Mouse (Mus musculus): ENCODE measurements around the gene Ubac2. TPM values are rescaled to one million over a fixed set of nuclear protein-coding genes. Genes with fewer than 3 reads are reported as not detected.

The Ubac2 gene
- polyA plus RNA-seq, 2 experiments: 10.1 to 16.4 TPM

DNA sequence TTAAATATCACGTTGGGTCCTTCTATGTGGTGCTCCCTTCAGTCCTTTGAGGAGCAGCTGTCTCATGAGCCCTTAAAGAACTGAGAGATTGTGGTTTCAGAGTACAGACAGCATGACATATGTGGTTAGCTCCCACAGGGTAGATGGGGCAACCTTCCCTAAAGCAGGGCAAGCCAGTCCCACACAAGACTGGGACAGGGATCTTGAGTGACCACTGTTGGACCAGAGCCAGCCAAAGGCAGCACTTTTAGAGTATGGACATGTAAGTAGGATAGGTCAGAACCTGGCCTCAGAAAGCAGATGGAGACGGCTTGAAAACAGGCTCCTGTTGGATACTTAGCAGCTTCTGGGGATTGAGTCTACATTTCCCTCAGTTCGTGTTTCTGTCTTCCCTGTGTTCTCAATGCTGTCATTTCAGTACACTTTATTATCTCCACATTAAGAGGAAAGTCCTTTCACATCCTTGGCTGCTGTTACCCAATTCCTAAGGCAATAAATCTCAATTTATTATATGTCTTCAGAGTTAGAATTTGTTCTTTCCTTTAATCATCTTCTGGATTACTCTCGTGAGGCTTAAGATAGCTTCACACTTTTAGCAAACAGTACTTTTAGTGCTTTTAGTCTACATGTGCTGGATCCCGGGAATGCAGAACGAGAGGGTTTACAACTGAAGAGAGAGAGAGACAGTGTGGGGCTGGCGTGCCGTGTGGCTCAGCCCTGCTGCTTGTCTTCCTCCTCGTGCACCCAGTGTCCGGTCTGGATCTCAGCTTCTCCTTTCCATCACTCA, 80.5 kb downstream of the Ubac2 start:
- Histone ChIP-seq H3K4me3 (ENCODE audit: insufficient read depth in 1 of 2, low read depth in 2 of 2, low read length in 2 of 2) (no peak overlapping the region), H3K27ac (no peak overlapping the region), H3K9me3 (ENCODE audit: control insufficient read depth, low read length) (no peaks in the 10 kb centered on the region), H3K9ac (replicated peaks) (no peak overlapping the region), H3K4me1 (replicated peaks; ENCODE audit: control insufficient read depth in 2 of 2, insufficient read depth in 2 of 2, low read length in 1 of 2) (peaks cover 0 to 23% of the 10 kb centered on the region in 2 experiments; a peak in 2 of 4 replicates), H3K27me3 (ENCODE audit: control insufficient read depth, insufficient read depth, low read length) (no peaks in the 10 kb centered on the region), H3K36me3 (replicated peaks; ENCODE audit: control insufficient read depth, insufficient read depth, low read depth) (no peaks in the 10 kb centered on the region), H3K4me2 (ENCODE audit: low read depth) (no peak overlapping the region)
- DNase-seq (ENCODE audit: low read depth in 3 of 3, low spot score in 3 of 3): no peak
- TF ChIP-seq EP300 (IDR thresholded peaks at IDR 0.05; ENCODE audit: low read depth): no peak
- no peak for TF ChIP-seq CTCF (IDR thresholded peaks at IDR 0.05; ENCODE audit: low read depth)
- WGBS (ENCODE audit: insufficient replicate concordance): 55% methylated on average over 10 of the region's 10 CpGs
- no peak for ATAC-seq (ENCODE audit: insufficient read depth)

DNA sequence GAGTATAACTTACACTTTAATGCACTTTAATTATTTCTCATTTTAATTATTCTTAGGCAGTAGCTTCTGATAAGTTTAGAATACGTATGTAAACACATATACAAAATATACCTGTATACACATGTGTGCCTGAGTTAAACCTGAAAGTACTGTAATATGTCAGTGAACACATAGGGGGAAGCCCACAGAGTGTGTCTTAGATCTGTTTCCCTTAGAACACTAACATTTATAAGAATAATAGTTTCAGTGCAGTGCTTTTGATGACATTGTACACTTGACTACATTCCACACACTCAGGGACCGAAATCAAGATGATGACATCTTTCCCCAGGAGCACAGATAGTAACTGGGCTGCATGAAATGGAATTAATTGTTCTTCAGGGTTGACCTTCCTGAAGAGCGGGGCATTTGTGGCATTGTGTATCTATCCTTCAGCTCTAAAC, 81.1 kb downstream of the Ubac2 start:
- no peak for DNase-seq (ENCODE audit: low read depth in 3 of 3, low spot score in 3 of 3)
- no peak for ATAC-seq (ENCODE audit: insufficient read depth)
- no peak overlapping the region for H3K9ac ChIP-seq (replicated peaks)
- TF ChIP-seq CTCF (IDR thresholded peaks at IDR 0.05; ENCODE audit: low read depth) (no peak), EP300 (IDR thresholded peaks at IDR 0.05; ENCODE audit: low read depth) (no peak)
- peaks cover 0 to 23% of the 10 kb centered on the region in 2 experiments; a peak in 2 of 4 replicates for H3K4me1 ChIP-seq (replicated peaks; ENCODE audit: control insufficient read depth in 2 of 2, insufficient read depth in 2 of 2, low read length in 1 of 2)
- no peak overlapping the region for H3K4me3 ChIP-seq (ENCODE audit: insufficient read depth in 1 of 2, low read depth in 2 of 2, low read length in 2 of 2)
- H3K27ac ChIP-seq: no peak overlapping the region
- WGBS (ENCODE audit: insufficient replicate concordance): 68% methylated on average over 3 of the region's 3 CpGs
- H3K27me3 ChIP-seq (ENCODE audit: control insufficient read depth, insufficient read depth, low read length): no peaks in the 10 kb centered on the region
- no peak overlapping the region for H3K4me2 ChIP-seq (ENCODE audit: low read depth)
- no peaks in the 10 kb centered on the region for H3K9me3 ChIP-seq (ENCODE audit: control insufficient read depth, low read length)
- no peaks in the 10 kb centered on the region for H3K36me3 ChIP-seq (replicated peaks; ENCODE audit: control insufficient read depth, insufficient read depth, low read depth)

DNA sequence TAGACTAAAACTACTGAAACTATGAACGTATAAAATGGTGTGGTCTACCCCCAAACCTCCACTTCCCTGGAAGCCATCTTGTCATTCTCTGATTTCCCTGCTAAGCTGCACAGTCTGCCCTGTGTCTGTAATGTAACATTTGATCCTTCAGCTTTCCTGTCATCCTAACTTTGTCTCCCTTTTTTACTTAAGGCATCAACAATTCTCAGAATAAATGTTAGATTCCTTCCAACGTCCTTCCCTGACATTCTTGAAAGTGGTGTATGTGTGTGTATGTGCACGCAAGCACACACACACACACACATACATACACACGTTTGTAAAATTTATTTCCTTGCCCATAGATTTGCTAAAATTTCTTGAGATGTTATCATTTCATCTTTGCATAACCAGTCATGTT, 81.6 kb downstream of the Ubac2 start:
- ATAC-seq (ENCODE audit: insufficient read depth) (no peak), DNase-seq (ENCODE audit: low read depth in 3 of 3, low spot score in 3 of 3) (no peak)
- no peak overlapping the region for H3K27ac ChIP-seq
- H3K4me1 ChIP-seq (replicated peaks; ENCODE audit: control insufficient read depth in 2 of 2, insufficient read depth in 2 of 2, low read length in 1 of 2): peaks cover 0 to 25% of the 10 kb centered on the region in 2 experiments; a peak in 2 of 4 replicates
- no peak overlapping the region for H3K9ac ChIP-seq (replicated peaks)
- no peaks in the 10 kb centered on the region for H3K36me3 ChIP-seq (replicated peaks; ENCODE audit: control insufficient read depth, insufficient read depth, low read depth)
- no peak overlapping the region for H3K4me2 ChIP-seq (ENCODE audit: low read depth)
- TF ChIP-seq EP300 (IDR thresholded peaks at IDR 0.05; ENCODE audit: low read depth) (no peak), CTCF (IDR thresholded peaks at IDR 0.05; ENCODE audit: low read depth) (no peak)
- no peak overlapping the region for H3K4me3 ChIP-seq (ENCODE audit: insufficient read depth in 1 of 2, low read depth in 2 of 2, low read length in 2 of 2)
- no peaks in the 10 kb centered on the region for H3K9me3 ChIP-seq (ENCODE audit: control insufficient read depth, low read length)
- WGBS (ENCODE audit: insufficient replicate concordance): 67% methylated on average over 4 of the region's 4 CpGs
- H3K27me3 ChIP-seq (ENCODE audit: control insufficient read depth, insufficient read depth, low read length): no peaks in the 10 kb centered on the region

DNA sequence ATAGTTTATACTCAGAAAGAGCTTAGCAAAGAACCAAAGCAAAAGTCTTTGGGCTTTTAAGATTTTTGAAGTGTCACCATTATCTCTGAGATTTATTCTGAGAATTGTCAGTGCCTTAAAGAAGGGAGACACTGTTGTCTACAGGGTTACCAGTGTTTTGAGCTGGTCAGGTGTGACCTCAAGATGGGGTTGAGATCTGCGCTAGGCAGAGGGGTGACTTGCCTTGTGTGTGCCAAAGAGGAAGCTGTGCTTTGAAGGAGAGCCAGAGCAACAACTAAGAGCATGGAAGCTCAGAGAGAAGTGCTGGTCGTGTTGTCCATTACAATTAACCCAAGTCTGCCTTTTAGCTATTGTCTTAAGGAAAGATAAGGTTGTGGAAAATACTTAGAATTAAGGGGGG, 82.1 kb downstream of the Ubac2 start:
- Histone ChIP-seq H3K9ac (replicated peaks) (no peak overlapping the region), H3K36me3 (replicated peaks; ENCODE audit: control insufficient read depth, insufficient read depth, low read depth) (no peaks in the 10 kb centered on the region), H3K9me3 (ENCODE audit: control insufficient read depth, low read length) (no peaks in the 10 kb centered on the region), H3K4me2 (ENCODE audit: low read depth) (no peak overlapping the region), H3K27me3 (ENCODE audit: control insufficient read depth, insufficient read depth, low read length) (no peaks in the 10 kb centered on the region), H3K4me1 (replicated peaks; ENCODE audit: control insufficient read depth in 2 of 2, insufficient read depth in 2 of 2, low read length in 1 of 2) (peaks cover 0 to 25% of the 10 kb centered on the region in 2 experiments; a peak in 2 of 4 replicates), H3K27ac (no peak overlapping the region), H3K4me3 (ENCODE audit: insufficient read depth in 1 of 2, low read depth in 2 of 2, low read length in 2 of 2) (no peak overlapping the region)
- ATAC-seq (ENCODE audit: insufficient read depth) (no peak), DNase-seq (ENCODE audit: low read depth in 3 of 3, low spot score in 3 of 3) (no peak)
- 33% methylated on average over 2 of the region's 2 CpGs for WGBS (ENCODE audit: insufficient replicate concordance)
- no peak for TF ChIP-seq EP300 (IDR thresholded peaks at IDR 0.05; ENCODE audit: low read depth)
- TF ChIP-seq CTCF (IDR thresholded peaks at IDR 0.05; ENCODE audit: low read depth): no peak

DNA sequence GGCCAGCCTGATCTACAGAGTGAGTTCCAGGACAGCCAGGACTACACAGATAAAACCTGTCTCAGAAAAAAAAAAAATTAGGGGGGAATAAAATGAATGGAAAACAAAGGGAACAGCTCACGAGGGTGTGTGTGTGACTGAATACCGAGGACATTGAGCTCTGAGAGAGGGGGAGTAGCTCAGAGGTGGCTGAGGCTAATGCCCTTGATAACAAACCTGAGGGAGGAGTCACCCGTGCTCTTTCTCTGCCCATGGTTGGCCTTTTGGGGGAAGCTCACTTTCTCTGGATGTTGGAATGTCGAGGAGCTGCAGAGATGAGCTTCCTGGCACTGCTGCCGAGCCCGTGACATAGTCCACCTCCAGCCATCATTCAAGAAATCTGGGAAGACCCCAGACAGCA, 82.6 kb downstream of the Ubac2 start:
- H3K27me3 ChIP-seq (ENCODE audit: control insufficient read depth, insufficient read depth, low read length): no peaks in the 10 kb centered on the region
- 35% methylated on average over 6 of the region's 6 CpGs for WGBS (ENCODE audit: insufficient replicate concordance)
- peaks cover 0 to 25% of the 10 kb centered on the region in 2 experiments; a peak in 2 of 4 replicates for H3K4me1 ChIP-seq (replicated peaks; ENCODE audit: control insufficient read depth in 2 of 2, insufficient read depth in 2 of 2, low read length in 1 of 2)
- DNase-seq (ENCODE audit: low read depth in 3 of 3, low spot score in 3 of 3) (no peak), ATAC-seq (ENCODE audit: insufficient read depth) (no peak)
- no peak overlapping the region for H3K4me3 ChIP-seq (ENCODE audit: insufficient read depth in 1 of 2, low read depth in 2 of 2, low read length in 2 of 2)
- no peak overlapping the region for H3K9ac ChIP-seq (replicated peaks)
- TF ChIP-seq EP300 (IDR thresholded peaks at IDR 0.05; ENCODE audit: low read depth): no peak
- no peak for TF ChIP-seq CTCF (IDR thresholded peaks at IDR 0.05; ENCODE audit: low read depth)
- no peaks in the 10 kb centered on the region for H3K36me3 ChIP-seq (replicated peaks; ENCODE audit: control insufficient read depth, insufficient read depth, low read depth)
- no peak overlapping the region for H3K4me2 ChIP-seq (ENCODE audit: low read depth)
- no peak overlapping the region for H3K27ac ChIP-seq
- H3K9me3 ChIP-seq (ENCODE audit: control insufficient read depth, low read length): no peaks in the 10 kb centered on the region
